Mouse (Mus musculus) heart, embryonic 15.5 days (tissue): ENCODE measurements around the gene 0610012G03Rik. TPM values are rescaled to one million over a fixed set of nuclear protein-coding genes. Genes with fewer than 3 reads are reported as not detected.

Source experiments
- ATAC-seq: fragments of 200-750 bp; cut with Nextera tagmentation; replicated peaks from 2 replicates; pipeline ENCODE4 v1.8.0; 2017; ENCODE audit warnings: low read depth, moderate TSS enrichment; ENCODE audit not compliant: insufficient number of reproducible peaks, insufficient read depth, low FRiP score
- H3K27ac ChIP-seq: fragments of 300-500 bp; sonication (generic); 2 replicates; pipeline ENCODE4 v1.5.1; 2015; ENCODE audit warnings: mild to moderate bottlenecking, inconsistent platforms
- H3K27me3 ChIP-seq: fragments of 300-500 bp; sonication (generic); 2 replicates; pipeline ENCODE4 v1.6.1; 2015; ENCODE audit warnings: inconsistent platforms
- H3K36me3 ChIP-seq: fragments of 300-500 bp; sonication (generic); 2 replicates; pipeline ENCODE4 v1.6.1; 2015; ENCODE audit warnings: mild to moderate bottlenecking, inconsistent platforms
- H3K4me1 ChIP-seq: fragments of 300-500 bp; sonication (generic); replicated peaks from 2 replicates; pipeline ENCODE4 v1.6.1; 2015; ENCODE audit warnings: inconsistent platforms
- H3K4me2 ChIP-seq: fragments of 300-500 bp; sonication (generic); 2 replicates; pipeline ENCODE4 v1.6.1; 2015; ENCODE audit warnings: inconsistent platforms, mild to moderate bottlenecking, moderate library complexity
- H3K4me3 ChIP-seq: fragments of 300-500 bp; sonication (generic); 2 replicates; pipeline ENCODE4 v1.5.1; 2015; ENCODE audit warnings: mild to moderate bottlenecking, inconsistent platforms
- H3K9ac ChIP-seq: fragments of 300-500 bp; sonication (generic); 2 replicates; pipeline ENCODE4 v1.6.1; 2015; ENCODE audit warnings: mild to moderate bottlenecking, inconsistent platforms
- H3K9me3 ChIP-seq: fragments of 300-500 bp; sonication (generic); replicated peaks from 2 replicates; pipeline ENCODE4 v1.6.1; 2016; ENCODE audit warnings: inconsistent platforms
- WGBS: fragments of 180-500 bp; shearing (Covaris S2); methylation state at CpG from one replicate; pipeline ENCODE4 v1.1.7; 2015; ENCODE audit warnings: mixed read lengths; 5-methylcytosine and 5-hydroxymethylcytosine counted together
- polyA plus RNA-seq: library from polyadenylated mRNA; unstranded; fragments of >200 nt; fragmentation: Nextera tagmentation; extraction: Ambion mirVana; gene quantifications from 2 replicates; pipeline ENCODE4 v1.2.1, GENCODE M21; 2015

Gene 0610012G03Rik
- polyA plus RNA-seq, 1 experiment from 2014 or later, result 106 TPM

- H3K9me3 ChIP-seq, result no peaks in the 10 kb centered on the region
- peaks cover 35% of the 10 kb centered on the region for H3K27me3 ChIP-seq
- no peak overlapping the region for H3K27ac ChIP-seq
- H3K4me1 ChIP-seq, result peaks cover 32% of the 10 kb centered on the region
- no peak overlapping the region for H3K4me3 ChIP-seq
- ATAC-seq, result no peak
- H3K36me3 ChIP-seq, result no peaks in the 10 kb centered on the region
- WGBS, result 61% methylated on average over 5 of the region's 5 CpGs
- H3K9ac ChIP-seq, result no peak overlapping the region
- peak overlapping the region; percentile 95; the same call in 1 of the 2 replicates for H3K4me2 ChIP-seq
Measured at GRCm38 (mm10) chr16:31932255-31932654, 16.0 kb downstream of the 0610012G03Rik start.

- no peak for ATAC-seq
- no peak overlapping the region for H3K27ac ChIP-seq
- H3K4me3 ChIP-seq, result no peak overlapping the region
- no peaks in the 10 kb centered on the region for H3K9me3 ChIP-seq
- 55% methylated on average over 17 of the region's 17 CpGs for WGBS
- H3K36me3 ChIP-seq, result no peaks in the 10 kb centered on the region
- H3K4me1 ChIP-seq, result peaks cover 32% of the 10 kb centered on the region
- peaks cover 31% of the 10 kb centered on the region for H3K27me3 ChIP-seq
- peak overlapping the region; percentile 23; the same call in 1 of the 2 replicates for H3K4me2 ChIP-seq
- H3K9ac ChIP-seq, result no peak overlapping the region
Measured at GRCm38 (mm10) chr16:31931330-31931729, 17.0 kb downstream of the 0610012G03Rik start.

- Histone ChIP-seq H3K4me2 (no peak overlapping the region), H3K36me3 (no peaks in the 10 kb centered on the region), H3K4me1 (peaks cover 4% of the 10 kb centered on the region; the same call in 1 of the 2 replicates), H3K27ac (no peak overlapping the region), H3K9me3 (no peaks in the 10 kb centered on the region), H3K9ac (no peak overlapping the region), H3K4me3 (no peak overlapping the region), H3K27me3 (no peaks in the 10 kb centered on the region)
- WGBS, result 85% methylated on average over 5 of the region's 5 CpGs
- no peak for ATAC-seq
Measured at GRCm38 (mm10) chr16:31927412-31927811, 20.9 kb downstream of the 0610012G03Rik start.

- WGBS, result 85% methylated on average over 13 of the region's 13 CpGs
- no peak for ATAC-seq
- Histone ChIP-seq H3K9ac (no peak overlapping the region), H3K4me3 (no peak overlapping the region), H3K4me1 (no peaks in the 10 kb centered on the region), H3K9me3 (no peaks in the 10 kb centered on the region), H3K27me3 (no peaks in the 10 kb centered on the region), H3K4me2 (no peak overlapping the region), H3K27ac (no peak overlapping the region), H3K36me3 (no peaks in the 10 kb centered on the region)
Measured at GRCm38 (mm10) chr16:31926547-31927182, 21.6 kb downstream of the 0610012G03Rik start.

- no peak overlapping the region for H3K4me2 ChIP-seq
- no peak overlapping the region for H3K4me3 ChIP-seq
- H3K27me3 ChIP-seq, result no peaks in the 10 kb centered on the region
- H3K9me3 ChIP-seq, result no peaks in the 10 kb centered on the region
- H3K27ac ChIP-seq, result no peak overlapping the region
- no peak overlapping the region for H3K9ac ChIP-seq
- H3K36me3 ChIP-seq, result no peaks in the 10 kb centered on the region
- 82% methylated on average over 6 of the region's 6 CpGs for WGBS
- ATAC-seq, result no peak
- no peaks in the 10 kb centered on the region for H3K4me1 ChIP-seq
Measured at GRCm38 (mm10) chr16:31926091-31926490, 22.2 kb downstream of the 0610012G03Rik start.

GRCm38 (mm10) chr16:31924368-31924767 lies 23.9 kb downstream of the 0610012G03Rik start:
- Histone ChIP-seq H3K4me3 (no peak overlapping the region), H3K4me1 (no peaks in the 10 kb centered on the region), H3K27ac (no peak overlapping the region), H3K9me3 (no peaks in the 10 kb centered on the region), H3K36me3 (no peaks in the 10 kb centered on the region), H3K9ac (no peak overlapping the region), H3K4me2 (no peak overlapping the region), H3K27me3 (no peaks in the 10 kb centered on the region)
- ATAC-seq, result no peak
- WGBS, result 84% methylated on average over 6 of the region's 6 CpGs

- no peaks in the 10 kb centered on the region for H3K9me3 ChIP-seq
- ATAC-seq, result no peak
- peak overlapping the region; percentile 49 for H3K4me2 ChIP-seq
- WGBS, result 3% methylated on average over 14 of the region's 14 CpGs
- peak overlapping the region; percentile 15; the same call in 1 of the 2 replicates for H3K4me3 ChIP-seq
- H3K27ac ChIP-seq, result no peak overlapping the region
- H3K27me3 ChIP-seq, result no peaks in the 10 kb centered on the region
- H3K4me1 ChIP-seq, result peaks cover 4% of the 10 kb centered on the region; the same call in 1 of the 2 replicates
- 0 out of 2 replicates have a peak overlapping the region, but pooled peaks have one; percentile 29 for H3K9ac ChIP-seq
- no peaks in the 10 kb centered on the region for H3K36me3 ChIP-seq
Measured at GRCm38 (mm10) chr16:31918248-31918724, 30.0 kb downstream of the 0610012G03Rik start.

- Histone ChIP-seq H3K27me3 (no peaks in the 10 kb centered on the region), H3K4me1 (peaks cover 4% of the 10 kb centered on the region; the same call in 1 of the 2 replicates), H3K27ac (no peak overlapping the region), H3K4me3 (no peak overlapping the region), H3K4me2 (no peak overlapping the region), H3K36me3 (no peaks in the 10 kb centered on the region), H3K9me3 (no peaks in the 10 kb centered on the region), H3K9ac (no peak overlapping the region)
- 66% methylated on average over 11 of the region's 11 CpGs for WGBS
- no peak for ATAC-seq
Measured at GRCm38 (mm10) chr16:31917776-31918175, 30.5 kb downstream of the 0610012G03Rik start.

GRCm38 (mm10) chr16:31910281-31910847 lies 37.9 kb downstream of the 0610012G03Rik start:
- no peak for ATAC-seq
- Histone ChIP-seq H3K9ac (no peak overlapping the region), H3K4me1 (peaks cover 14% of the 10 kb centered on the region), H3K27ac (no peak overlapping the region), H3K36me3 (no peaks in the 10 kb centered on the region), H3K4me3 (no peak overlapping the region), H3K4me2 (no peak overlapping the region), H3K27me3 (0 out of 2 replicates have a peak, but pooled peaks cover 1% of the 10 kb centered on the region), H3K9me3 (no peaks in the 10 kb centered on the region)
- 51% methylated on average over 10 of the region's 10 CpGs for whole genome bisulfite sequencing

- Histone ChIP-seq H3K27ac (no peak overlapping the region), H3K4me3 (no peak overlapping the region), H3K9ac (no peak overlapping the region), H3K36me3 (no peaks in the 10 kb centered on the region), H3K9me3 (no peaks in the 10 kb centered on the region), H3K4me2 (peak overlapping the region; percentile 33), H3K27me3 (0 out of 2 replicates have a peak, but pooled peaks cover 4% of the 10 kb centered on the region), H3K4me1 (peaks cover 14% of the 10 kb centered on the region)
- 56% methylated on average over 11 of the region's 11 CpGs for WGBS
- no peak for ATAC-seq
Measured at GRCm38 (mm10) chr16:31908959-31909358, 39.3 kb downstream of the 0610012G03Rik start.

GRCm38 (mm10) chr16:31906896-31907295 lies 41.4 kb downstream of the 0610012G03Rik start:
- Histone ChIP-seq H3K27ac (no peak overlapping the region), H3K9ac (no peak overlapping the region), H3K27me3 (0 out of 2 replicates have a peak, but pooled peaks cover 4% of the 10 kb centered on the region), H3K4me2 (peak overlapping the region; percentile 67), H3K4me1 (peaks cover 14% of the 10 kb centered on the region), H3K36me3 (no peaks in the 10 kb centered on the region), H3K9me3 (no peaks in the 10 kb centered on the region), H3K4me3 (peak overlapping the region; percentile 44)
- 8% methylated on average over 9 of the region's 9 CpGs for WGBS
- ATAC-seq, result no peak; the same call in 1 of the 2 replicates
